Mouse (Mus musculus) forebrain, embryonic 11.5 days (tissue): ENCODE results near the gene Ganab. TPM values are rescaled to one million over a fixed set of nuclear protein-coding genes. Genes with fewer than 3 reads are reported as not detected.

Source experiments
- ATAC-seq: fragments of 200-750 bp; cut with Nextera tagmentation; replicated peaks from 2 replicates; pipeline ENCODE4 v1.8.0; 2017; ENCODE audit warnings: moderate TSS enrichment; ENCODE audit not compliant: low FRiP score
- DNase-seq: peaks from one replicate; pipeline ENCODE4 v3.0.0-alpha.2; 2017; ENCODE audit warnings: low spot score
- H3K27ac ChIP-seq: fragments of 300-500 bp; sonication (generic); 2 replicates; pipeline ENCODE4 v1.5.1; 2014; ENCODE audit warnings: low read depth, low read length
- H3K27me3 ChIP-seq: fragments of 300-500 bp; sonication (generic); 2 replicates; pipeline ENCODE4 v1.6.1; 2014; ENCODE audit warnings: mild to moderate bottlenecking, low read length, mixed read lengths; ENCODE audit not compliant: control insufficient read depth, insufficient read depth
- H3K36me3 ChIP-seq: fragments of 300-500 bp; sonication (generic); 2 replicates; pipeline ENCODE4 v1.6.1; 2014; ENCODE audit warnings: mild to moderate bottlenecking, low read length, moderate library complexity, mixed read lengths; ENCODE audit not compliant: control insufficient read depth, insufficient read depth
- H3K4me1 ChIP-seq: fragments of 300-500 bp; sonication (generic); replicated peaks from 2 replicates; pipeline ENCODE4 v1.6.1; 2014; ENCODE audit warnings: low read length, mixed read lengths; ENCODE audit not compliant: control insufficient read depth, insufficient read depth
- H3K4me2 ChIP-seq: fragments of 300-500 bp; sonication (generic); 2 replicates; pipeline ENCODE4 v1.6.1; 2014; ENCODE audit warnings: low read depth, mild to moderate bottlenecking, low read length, moderate library complexity, mixed read lengths; ENCODE audit not compliant: severe bottlenecking
- H3K4me3 ChIP-seq: fragments of 300-500 bp; sonication (generic); 2 replicates; pipeline ENCODE4 v1.5.1; 2014; ENCODE audit warnings: low read depth, low read length
- H3K9ac ChIP-seq: fragments of 300-500 bp; sonication (generic); 2 replicates; pipeline ENCODE4 v1.6.1; 2014; ENCODE audit warnings: low read length
- H3K9me3 ChIP-seq: fragments of 300-500 bp; sonication (generic); 2 replicates; pipeline ENCODE4 v1.6.1; 2016; ENCODE audit warnings: low read length, mixed read lengths; ENCODE audit not compliant: control insufficient read depth
- WGBS: fragments of 180-500 bp; shearing (Covaris S2); extraction: QIAGEN DNeasy Blood & Tissue Kit; methylation state at CpG from one replicate; pipeline ENCODE4 v1.1.7; 2014; 5-methylcytosine and 5-hydroxymethylcytosine counted together
- polyA plus RNA-seq: library from polyadenylated mRNA; unstranded; fragments of >200 nt; fragmentation: Nextera tagmentation; extraction: Ambion mirVana; gene quantifications from 2 replicates; pipeline ENCODE4 v1.2.1, GENCODE M21; 2014

Gene Ganab
- polyA plus RNA-seq, 1 experiment from 2014 or later: 119 TPM

DNA sequence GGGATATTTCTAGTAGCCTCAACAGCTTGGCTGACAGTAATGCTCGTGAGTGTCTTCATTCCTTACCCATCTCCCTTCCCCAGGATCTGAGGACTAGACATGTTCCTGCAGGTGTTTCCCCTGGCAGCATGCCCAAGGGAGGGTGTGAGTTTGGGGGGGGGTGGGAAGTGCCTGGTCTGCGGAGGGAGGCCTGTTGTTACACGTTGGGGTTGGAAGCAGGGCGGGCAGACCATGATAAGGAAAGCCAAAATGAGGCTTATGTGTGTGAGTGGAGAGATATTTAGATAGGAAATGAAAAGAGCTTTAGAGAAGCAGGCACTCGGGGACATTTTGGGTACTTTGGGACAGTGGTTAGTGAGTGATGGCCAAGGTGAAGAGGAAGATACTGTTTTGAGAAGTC is 46.2 kb downstream of the Ganab start:
- Histone ChIP-seq H3K4me1 (peaks cover 15% of the 10 kb centered on the region; the same call in 1 of the 2 replicates), H3K36me3 (peaks cover 29% of the 10 kb centered on the region), H3K9me3 (no peaks in the 10 kb centered on the region), H3K4me2 (peak overlapping the region; percentile 32; the same call in 1 of the 2 replicates), H3K27me3 (no peaks in the 10 kb centered on the region), H3K9ac (no peak overlapping the region), H3K4me3 (peak overlapping the region; percentile 5; the same call in 1 of the 2 replicates), H3K27ac (no peak overlapping the region)
- WGBS: 81% methylated on average over 5 of the region's 5 CpGs
- ATAC-seq (no peak), DNase-seq (peak; percentile 47)

DNA sequence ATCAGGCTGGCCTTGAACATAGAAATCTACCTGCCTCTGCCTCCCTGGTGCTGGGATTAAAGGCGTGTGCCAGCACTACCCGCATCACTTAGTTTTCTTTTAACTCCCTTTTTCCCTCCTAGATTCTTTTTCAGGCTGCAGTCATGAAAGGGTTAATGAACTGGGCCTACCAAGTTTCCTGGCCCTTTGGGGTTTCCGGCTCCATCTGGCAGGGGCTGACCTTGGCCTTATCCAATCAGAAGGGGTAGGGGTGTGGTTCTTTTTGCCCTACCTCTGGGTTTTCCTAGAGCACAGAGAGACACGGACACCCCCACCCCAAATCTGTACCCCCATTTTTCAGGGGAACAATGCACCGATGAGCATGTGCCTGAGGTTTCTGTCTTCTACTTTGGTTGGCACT is 46.9 kb downstream of the Ganab start:
- DNase-seq (peak; percentile 79), ATAC-seq (no peak)
- H3K4me2 ChIP-seq: no peak overlapping the region
- no peaks in the 10 kb centered on the region for H3K27me3 ChIP-seq
- no peak overlapping the region for H3K4me3 ChIP-seq
- peaks cover 33% of the 10 kb centered on the region for H3K36me3 ChIP-seq
- no peaks in the 10 kb centered on the region for H3K9me3 ChIP-seq
- 49% methylated on average over 5 of the region's 5 CpGs for WGBS
- no peak overlapping the region for H3K27ac ChIP-seq
- H3K4me1 ChIP-seq: peaks cover 15% of the 10 kb centered on the region; the same call in 1 of the 2 replicates
- H3K9ac ChIP-seq: no peak overlapping the region

DNA sequence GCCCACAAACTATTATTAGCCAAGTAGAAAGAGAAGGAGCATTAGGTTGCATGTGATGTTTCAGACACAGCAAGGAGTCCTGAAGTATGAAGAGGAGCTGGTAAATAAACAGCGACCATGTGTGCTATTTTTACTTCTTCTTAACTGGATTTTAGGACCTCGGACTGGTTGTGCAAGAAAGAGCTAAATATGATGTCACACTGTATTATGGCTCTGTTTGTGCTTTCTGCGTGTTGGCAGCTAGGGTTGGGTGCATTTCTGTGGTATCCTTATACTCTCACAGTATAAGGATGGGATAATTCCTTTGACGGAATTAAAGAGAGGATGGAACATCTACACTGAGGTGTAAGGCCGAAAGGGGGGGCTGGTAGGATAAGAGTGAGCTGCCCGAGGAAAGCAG is 47.4 kb downstream of the Ganab start:
- DNase-seq: no peak
- H3K4me3 ChIP-seq: no peak overlapping the region
- ATAC-seq: no peak
- no peaks in the 10 kb centered on the region for H3K9me3 ChIP-seq
- no peaks in the 10 kb centered on the region for H3K27me3 ChIP-seq
- no peak overlapping the region for H3K9ac ChIP-seq
- H3K4me1 ChIP-seq: peaks cover 15% of the 10 kb centered on the region; the same call in 1 of the 2 replicates
- H3K4me2 ChIP-seq: no peak overlapping the region
- peaks cover 33% of the 10 kb centered on the region for H3K36me3 ChIP-seq
- H3K27ac ChIP-seq: no peak overlapping the region
- 87% methylated on average over 6 of the region's 6 CpGs for WGBS

DNA sequence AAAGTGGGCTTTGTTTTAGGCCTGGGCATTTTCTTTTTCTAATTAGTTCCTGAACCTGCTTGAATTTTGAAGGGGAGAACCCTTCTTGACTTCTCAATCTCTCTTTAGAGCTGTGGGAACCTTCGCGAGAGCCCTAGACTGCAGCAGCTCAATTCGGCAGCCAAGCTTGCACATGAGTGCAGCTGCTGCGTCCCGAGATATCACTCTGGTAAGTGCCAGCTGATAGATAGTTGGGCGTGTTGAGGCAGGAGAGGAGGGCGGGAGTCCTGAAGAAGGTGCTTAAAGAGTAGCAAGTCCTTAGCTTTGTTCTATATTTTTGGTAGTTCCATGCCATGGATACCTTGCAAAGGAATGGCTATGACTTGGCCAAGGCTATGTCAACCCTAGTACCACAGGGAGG is 49.1 kb downstream of the Ganab start:
- H3K36me3 ChIP-seq: peaks cover 39% of the 10 kb centered on the region
- no peaks in the 10 kb centered on the region for H3K27me3 ChIP-seq
- WGBS: 91% methylated on average over 7 of the region's 7 CpGs
- peaks cover 9% of the 10 kb centered on the region; the same call in 1 of the 2 replicates for H3K4me1 ChIP-seq
- DNase-seq (no peak), ATAC-seq (no peak)
- no peak overlapping the region for H3K4me3 ChIP-seq
- no peak overlapping the region for H3K27ac ChIP-seq
- H3K4me2 ChIP-seq: no peak overlapping the region
- no peaks in the 10 kb centered on the region for H3K9me3 ChIP-seq
- no peak overlapping the region for H3K9ac ChIP-seq

DNA sequence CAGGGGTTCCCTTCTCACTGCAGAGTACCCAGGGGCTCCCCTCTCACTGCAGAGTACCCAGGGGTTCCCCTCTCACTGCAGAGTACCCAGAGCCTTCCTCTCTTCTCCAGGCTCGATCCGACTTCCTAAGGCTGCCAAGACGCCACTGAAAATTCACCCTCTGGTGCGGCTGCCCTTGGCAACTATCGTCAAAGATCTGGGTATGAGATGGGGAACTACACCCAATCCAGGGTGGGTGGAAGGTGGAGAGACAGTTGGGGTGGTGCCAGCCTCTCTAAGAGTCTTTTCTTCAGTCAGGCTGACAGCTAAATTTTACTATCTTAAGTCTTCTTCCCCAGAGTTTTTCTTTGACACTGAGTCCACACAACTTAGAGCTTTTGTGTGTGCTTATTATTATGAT is 52.3 kb downstream of the Ganab start:
- Histone ChIP-seq H3K36me3 (peaks cover 41% of the 10 kb centered on the region), H3K27me3 (no peaks in the 10 kb centered on the region)
- ATAC-seq: no peak

DNA sequence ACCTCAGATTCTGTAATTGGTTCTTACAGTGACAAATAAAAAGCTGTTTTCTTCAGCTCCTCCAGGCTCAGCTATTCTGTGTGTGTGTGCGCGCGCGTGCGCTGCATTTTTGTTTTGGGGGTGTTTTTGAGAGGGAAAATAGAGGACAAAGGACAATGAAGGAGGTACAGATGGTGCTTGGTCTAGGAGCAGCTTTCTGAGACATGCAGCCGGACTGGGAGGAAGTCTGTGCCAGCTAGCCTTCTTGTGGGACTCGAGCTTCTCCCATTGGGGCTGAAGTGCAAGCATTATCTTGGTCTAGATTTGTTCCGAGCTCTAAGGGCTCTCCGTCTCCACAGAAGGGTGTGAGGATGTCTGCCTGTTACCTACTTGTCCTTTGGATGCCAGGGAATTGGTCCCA is 54.4 kb downstream of the Ganab start:
- DNase-seq: peak; percentile 54
- H3K4me2 ChIP-seq: no peak overlapping the region
- WGBS: 86% methylated on average over 9 of the region's 9 CpGs
- no peaks in the 10 kb centered on the region for H3K27me3 ChIP-seq
- peaks cover 7% of the 10 kb centered on the region for H3K4me1 ChIP-seq
- H3K36me3 ChIP-seq: peaks cover 27% of the 10 kb centered on the region
- H3K27ac ChIP-seq: no peak overlapping the region; the same call in 1 of the 2 replicates
- H3K9ac ChIP-seq: no peak overlapping the region
- H3K4me3 ChIP-seq: no peak overlapping the region
- no peaks in the 10 kb centered on the region for H3K9me3 ChIP-seq
- no peak for ATAC-seq

More for the DNA sequence above, 52.3 kb downstream of the Ganab start:
- DNase-seq: no peak
- Histone ChIP-seq H3K9ac (no peak overlapping the region), H3K27ac (no peak overlapping the region), H3K9me3 (no peaks in the 10 kb centered on the region), H3K4me3 (no peak overlapping the region), H3K4me1 (peaks cover 7% of the 10 kb centered on the region), H3K4me2 (no peak overlapping the region)
- 95% methylated on average over 5 of the region's 5 CpGs for WGBS

DNA sequence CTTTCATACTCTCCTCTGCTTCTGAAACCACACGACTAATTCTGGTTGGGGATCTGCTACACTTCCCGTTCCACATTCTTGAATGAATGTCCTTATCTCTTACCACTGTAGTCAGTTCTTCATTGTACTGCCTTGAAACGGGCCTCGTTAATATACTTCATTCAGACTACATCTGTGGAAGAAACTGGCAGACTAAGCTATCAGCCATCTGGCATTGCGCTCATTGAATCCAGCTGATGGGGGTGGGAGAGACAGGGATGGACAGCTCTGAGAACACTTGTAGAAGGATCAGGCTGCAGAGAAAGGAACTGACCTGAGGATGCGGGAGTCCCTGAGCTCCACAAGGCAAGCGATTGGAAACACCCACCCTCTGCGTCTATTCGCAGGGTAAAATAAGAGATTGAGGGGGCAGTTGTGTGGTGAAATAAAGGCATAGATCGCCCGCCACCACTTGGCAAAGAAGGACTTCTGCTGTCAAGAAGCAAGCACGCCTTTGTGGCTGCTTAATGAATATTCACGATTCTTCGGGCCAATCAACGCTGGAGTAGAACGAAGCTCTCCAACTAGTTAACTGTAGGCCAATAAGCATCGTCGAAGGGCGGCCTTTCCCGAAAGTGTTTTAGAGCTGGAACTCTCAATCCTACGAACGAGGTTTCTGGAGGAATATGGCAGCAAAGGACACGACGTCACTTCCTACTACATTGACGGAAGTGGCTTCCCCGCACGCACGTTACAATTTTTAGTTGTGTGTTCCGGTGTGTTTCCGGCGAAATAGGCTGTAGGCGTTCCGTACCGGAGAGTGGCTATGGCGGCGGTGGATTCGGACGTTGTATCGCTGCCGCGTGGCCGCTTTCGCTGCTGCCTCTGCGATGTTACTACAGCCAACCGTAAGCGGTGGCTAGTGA is 55.5 kb downstream of the Ganab start, which contains the start of gene Tut1:
Gene Tut1, plus strand, starts transcription at position 713 of the 905 bp plus-strand sequence.
- H3K36me3 ChIP-seq: peaks cover 17% of the 10 kb centered on the region
- DNase-seq (peak; percentile 90), ATAC-seq (peak; percentile 95)
- H3K27me3 ChIP-seq: no peaks in the 10 kb centered on the region
- H3K9me3 ChIP-seq: no peaks in the 10 kb centered on the region
- peak within 1 kb of the TSS; percentile 86 for H3K4me3 ChIP-seq
- peak within 1 kb of the TSS; percentile 79 for H3K27ac ChIP-seq
- peak within 1 kb of the TSS; percentile 77 for H3K9ac ChIP-seq
- peaks cover 7% of the 10 kb centered on the region for H3K4me1 ChIP-seq
- H3K4me2 ChIP-seq: peak within 1 kb of the TSS; percentile 88
- 5% methylated on average over 46 of the region's 46 CpGs for WGBS

DNA sequence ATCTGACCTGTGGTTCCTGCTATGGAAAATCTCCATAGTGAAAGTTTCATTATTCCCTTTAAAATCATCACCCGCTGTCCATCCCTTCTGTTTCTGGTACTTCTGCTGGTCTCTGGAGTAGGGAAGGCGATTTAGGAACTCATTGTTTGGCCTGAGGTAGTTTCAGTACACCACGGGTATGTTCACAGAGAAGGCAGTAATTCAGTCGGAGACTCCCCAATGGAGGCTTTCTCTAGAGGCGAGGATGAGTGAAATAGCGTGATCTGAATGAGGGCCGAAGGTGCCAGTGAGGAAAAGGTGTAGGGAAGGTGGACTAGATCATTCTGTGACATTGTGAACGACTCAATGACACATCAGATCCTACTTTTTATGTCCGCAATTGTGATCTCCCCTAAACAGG is 56.3 kb downstream of the Ganab start:
- H3K36me3 ChIP-seq: peaks cover 10% of the 10 kb centered on the region
- H3K9ac ChIP-seq: peak overlapping the region; percentile 77
- H3K27ac ChIP-seq: 0 out of 2 replicates have a peak overlapping the region, but pooled peaks have one; percentile 79
- peak overlapping the region; percentile 88 for H3K4me2 ChIP-seq
- H3K27me3 ChIP-seq: no peaks in the 10 kb centered on the region
- WGBS: 4% methylated on average over 9 of the region's 9 CpGs
- H3K4me1 ChIP-seq: peaks cover 7% of the 10 kb centered on the region
- no peaks in the 10 kb centered on the region for H3K9me3 ChIP-seq
- DNase-seq (no peak), ATAC-seq (no peak)
- H3K4me3 ChIP-seq: peak overlapping the region; percentile 86
